14 mouse cellular contexts compared by ENCODE assay signal in genomic region chr1:178748617-178749016, GRCm38 (mm10).
DNase-seq lines count a peak whose midpoint lies in the region; ATAC-seq and TF ChIP-seq lines count a peak whose summit lies in the region.
"Had no signal": no experiment of that assay in that cellular context is flagged by ENCODE, and none has a peak within 500 bp of the region (broad histone marks: within the 10 kb centered on the region; RNA-seq: fewer than 3 reads in every experiment).

No protein-coding gene starts in this region.

- DNase-seq in kidney, postnatal 0 days (ENCODE audit: low spot score) = no peak
- DNase-seq in kidney, adult 18-20 months = no peak
- peak; percentile 11 for DNase-seq in thymus, postnatal 25 days
- no peak for DNase-seq in thymus, postnatal 0 days (ENCODE audit: low spot score)
- DNase-seq in R1 (ENCODE audit: low read depth, low spot score) = peak; percentile 66
- no peak for DNase-seq in heart, adult 2 months
- DNase-seq: cerebellum, adult 11-12 months; gastrocnemius, postnatal 36 days; left cerebral cortex, postnatal 4 days; spleen, adult 18-20 months had no signal

- no peaks in the 10 kb centered on the region for H3K4me1 ChIP-seq in kidney, postnatal 0 days (replicated peaks; ENCODE audit: insufficient read depth, low read length)
- no peaks in the 10 kb centered on the region for H3K4me1 ChIP-seq in heart, adult 2 months (ENCODE audit: control insufficient read depth, insufficient read depth, low read length)

- TF ChIP-seq POLR2A in heart, adult 2 months (IDR thresholded peaks at IDR 0.05; ENCODE audit: insufficient read depth, low read depth, low read length) = no peak

- no peak overlapping the region for H3K4me3 ChIP-seq in kidney, postnatal 0 days (replicated peaks; ENCODE audit: low read depth, low read length)
- no peak overlapping the region for H3K4me3 ChIP-seq in heart, adult 2 months
- H3K4me3 ChIP-seq: hindbrain, embryonic 12.5 days; neural tube, embryonic 15.5 days had no signal

- intact Hi-C loops in heart, adult 2 months (cut with DNase I) = no loop called here

- no peak for ATAC-seq in kidney, postnatal 0 days (replicated peaks; ENCODE audit: low FRiP score, low read depth)
- no peak for ATAC-seq in frontal cortex, adult (ENCODE audit: low TSS enrichment)
- ATAC-seq: forebrain, postnatal 0 days had no signal

- no peak for TF ChIP-seq EP300 in heart, adult 2 months (IDR thresholded peaks at IDR 0.05; ENCODE audit: insufficient read depth, low read depth, low read length)

- no peak overlapping the region for H3K27ac ChIP-seq in kidney, postnatal 0 days
- no peak overlapping the region for H3K27ac ChIP-seq in heart, adult 2 months
- H3K27ac ChIP-seq: hindbrain, embryonic 12.5 days; neural tube, embryonic 15.5 days had no signal

- H3K9me3 ChIP-seq in kidney, postnatal 0 days (replicated peaks; ENCODE audit: low read length) = no peaks in the 10 kb centered on the region
- H3K9me3 ChIP-seq: hindbrain, embryonic 12.5 days; neural tube, embryonic 15.5 days had no signal

- 92% methylated on average over 1 of the region's 1 CpGs for WGBS in kidney, postnatal 0 days
- WGBS in heart, adult 2 months = 86% methylated on average over 1 of the region's 1 CpGs

- no peaks in the 10 kb centered on the region for H3K27me3 ChIP-seq in kidney, postnatal 0 days (ENCODE audit: insufficient read depth, low read length)
- H3K27me3 ChIP-seq in heart, adult 2 months (ENCODE audit: control insufficient read depth, insufficient read depth, low read length) = no peaks in the 10 kb centered on the region
- H3K27me3 ChIP-seq: hindbrain, embryonic 12.5 days; neural tube, embryonic 15.5 days had no signal

- no peak overlapping the region for H3K4me2 ChIP-seq in kidney, postnatal 0 days (ENCODE audit: low read length)
- H3K4me2 ChIP-seq: hindbrain, embryonic 12.5 days; neural tube, embryonic 15.5 days had no signal

- no peaks in the 10 kb centered on the region for H3K36me3 ChIP-seq in kidney, postnatal 0 days (ENCODE audit: insufficient read depth, low read length)
- no peaks in the 10 kb centered on the region for H3K36me3 ChIP-seq in heart, adult 2 months (ENCODE audit: control insufficient read depth, insufficient read depth, low read length)
- H3K36me3 ChIP-seq: hindbrain, embryonic 12.5 days; neural tube, embryonic 15.5 days had no signal

- peak; percentile 31; the same call in 1 of the 2 replicates for TF ChIP-seq CTCF in kidney, postnatal 0 days (IDR thresholded peaks at IDR 0.05; ENCODE audit: low read depth)
- TF ChIP-seq CTCF in heart, adult 2 months (IDR thresholded peaks at IDR 0.05) = no peak

- no peak overlapping the region for H3K9ac ChIP-seq in kidney, postnatal 0 days (ENCODE audit: low read depth, low read length)
- no peak overlapping the region for H3K9ac ChIP-seq in heart, adult 2 months (ENCODE audit: low read depth, low read length)
- H3K9ac ChIP-seq: forebrain, postnatal 0 days; hindbrain, embryonic 12.5 days; neural tube, embryonic 15.5 days had no signal

- H3K79me2 ChIP-seq in heart, adult 2 months (replicated peaks; ENCODE audit: control insufficient read depth, insufficient read depth, low read length) = no peaks in the 10 kb centered on the region

Comparison
In these comparisons a context has a peak if more than half of its experiments do, and no peak if none do; other contexts are left out.
1. DNase-seq: peak in thymus, postnatal 25 days (single experiment) and R1 (single experiment); none in kidney, postnatal 0 days (single experiment), kidney, adult 18-20 months (single experiment), thymus, postnatal 0 days (single experiment) and heart, adult 2 months (0 of 2).